Mouse (Mus musculus): ENCODE measurements around the gene Narf.

DNA sequence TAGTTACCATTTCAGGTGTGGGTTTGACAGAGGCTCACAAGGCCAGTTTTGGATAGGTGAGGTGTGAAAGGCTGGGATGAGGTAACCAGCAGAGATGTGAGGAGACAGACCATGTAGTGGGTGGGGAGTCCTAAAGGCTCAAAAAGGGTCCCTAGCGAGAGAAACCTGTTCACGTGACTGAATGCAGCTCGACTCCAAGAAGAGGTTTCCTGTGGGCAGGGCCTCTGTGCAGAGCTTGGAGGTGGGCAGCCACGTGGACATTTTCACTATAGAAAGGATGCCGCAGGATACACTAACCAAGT lies 33.2 kb upstream of the Narf start:
- no peak for TF ChIP-seq POLR2A (IDR thresholded peaks at IDR 0.05; ENCODE audit: low read depth, low read length)
- no peak for TF ChIP-seq CTCF (conservative IDR thresholded peaks at IDR 0.05; ENCODE audit: insufficient read depth, insufficient read length, low read depth, low read length)
